Mouse (Mus musculus) E14TG2a.4 (cell line): ENCODE measurements around the gene Cnot4.

ENCODE experiments used
- CTCF ChIP-seq: conservative IDR thresholded peaks from 2 replicates; pipeline ENCODE4 v1.5.1; 2014; ENCODE audit warnings: low read length
- NANOG ChIP-seq: IDR thresholded peaks from 2 replicates; pipeline ENCODE4 v1.6.1; 2014; ENCODE audit warnings: borderline replicate concordance, low read length, mixed read lengths
- POU5F1 ChIP-seq: IDR thresholded peaks from 2 replicates; pipeline ENCODE4 v1.6.1; 2014; ENCODE audit warnings: low read length, borderline replicate concordance

DNA sequence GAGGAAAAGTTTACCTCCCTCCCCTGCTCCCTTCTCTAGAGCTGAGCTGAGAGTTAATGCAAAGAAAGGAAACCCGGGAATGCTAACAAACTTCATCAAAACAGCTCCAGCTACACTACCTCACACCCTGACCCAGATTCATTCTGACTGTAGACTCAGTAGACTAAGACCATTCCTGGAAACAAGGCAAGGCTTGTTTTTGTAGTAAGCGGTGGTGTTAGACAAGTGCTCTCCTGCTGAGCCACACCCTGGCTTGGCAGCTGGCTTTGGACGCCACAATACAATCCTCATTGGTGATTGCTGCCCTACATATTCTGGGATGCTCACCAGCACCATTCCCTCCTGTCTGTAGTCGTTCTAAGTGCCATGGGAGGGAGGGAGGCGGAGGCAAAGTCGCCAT, 106.3 kb downstream of the Cnot4 start:
- TF ChIP-seq CTCF (no peak), NANOG (peak; percentile 15; the same call in 1 of the 2 replicates), POU5F1 (no peak)
